Mouse (Mus musculus) spleen, postnatal 10 days (tissue): ENCODE data around the gene Gja5.

ENCODE experiments used
- DNase-seq, 2 experiments: peaks; one replicate each; pipeline ENCODE4 v3.0.0; 2021 to 2022; ENCODE audit warnings: low spot score in 2 of 2

Gene Gja5

GRCm38 (mm10) chr3:96904393-96904792 lies at the start of gene Gja5:
Gja5 (plus strand) TSS chr3:96904693.
- DNase-seq: no peak

GRCm38 (mm10) chr3:96855833-96856232 lies 48.7 kb upstream of the Gja5 start:
- DNase-seq: peak in 1 of 2 experiments; percentile 4

GRCm38 (mm10) chr3:96860498-96860897 lies 44.0 kb upstream of the Gja5 start:
- peak in 1 of 2 experiments; percentile 7 for DNase-seq

GRCm38 (mm10) chr3:96867863-96868262 lies 36.6 kb upstream of the Gja5 start:
- DNase-seq: no peak

GRCm38 (mm10) chr3:96868566-96868965 lies 35.9 kb upstream of the Gja5 start:
- no peak for DNase-seq

GRCm38 (mm10) chr3:96869091-96869490 lies 35.4 kb upstream of the Gja5 start:
- DNase-seq: no peak

- no peak for DNase-seq
Measured at GRCm38 (mm10) chr3:96870270-96870669, 34.2 kb upstream of the Gja5 start.

GRCm38 (mm10) chr3:96871070-96871469 lies 33.4 kb upstream of the Gja5 start:
- DNase-seq: no peak

GRCm38 (mm10) chr3:96872501-96872900 lies 32.0 kb upstream of the Gja5 start:
- no peak for DNase-seq

- DNase-seq: no peak
Measured at GRCm38 (mm10) chr3:96874808-96875571, 29.5 kb upstream of the Gja5 start.

GRCm38 (mm10) chr3:96879536-96879935 lies 25.0 kb upstream of the Gja5 start:
- no peak for DNase-seq

GRCm38 (mm10) chr3:96880385-96880784 lies 24.1 kb upstream of the Gja5 start:
- DNase-seq: no peak

GRCm38 (mm10) chr3:96881557-96881956 lies 22.9 kb upstream of the Gja5 start:
- DNase-seq: no peak

- DNase-seq: no peak
Measured at GRCm38 (mm10) chr3:96882061-96882849, 22.2 kb upstream of the Gja5 start.

GRCm38 (mm10) chr3:96883690-96884089 lies 20.8 kb upstream of the Gja5 start:
- DNase-seq: no peak

- DNase-seq: no peak
Measured at GRCm38 (mm10) chr3:96902336-96902999, 2.0 kb upstream of the Gja5 start.

GRCm38 (mm10) chr3:96904851-96905541 lies 503 bp downstream of the Gja5 start, which contains the start of gene Gpr89:
Gpr89 (minus strand) TSS chr3:96905346.
- DNase-seq: peak; percentile 96 to 97

- no peak for DNase-seq
Measured at GRCm38 (mm10) chr3:96905592-96905991, 1.1 kb downstream of the Gja5 start.

- no peak for DNase-seq
Measured at GRCm38 (mm10) chr3:96920991-96921390, 16.5 kb downstream of the Gja5 start.

- no peak for DNase-seq
Measured at GRCm38 (mm10) chr3:96924631-96925030, 20.1 kb downstream of the Gja5 start.

- no peak for DNase-seq
Measured at GRCm38 (mm10) chr3:96925920-96926319, 21.4 kb downstream of the Gja5 start, which contains the start of gene Gja8. Gja8 (minus strand) TSS chr3:96926020.

- DNase-seq: no peak
Measured at GRCm38 (mm10) chr3:96931261-96931681, 26.8 kb downstream of the Gja5 start.
